Mouse (Mus musculus) liver, embryonic 14.5 days (tissue): ENCODE data around the gene Agrn.

Experiments
- CTCF ChIP-seq: IDR thresholded peaks from 2 replicates; pipeline ENCODE4 v1.5.1; 2016; ENCODE audit warnings: antibody characterized with exemption, low read depth, control low read depth
- EP300 ChIP-seq: IDR thresholded peaks from 2 replicates; pipeline ENCODE4 v1.6.1; 2016; ENCODE audit warnings: antibody characterized with exemption, low read depth

GRCm38 (mm10) chr4:156203413-156204131 lies 6.3 kb upstream of the Agrn start:
- TF ChIP-seq CTCF (no peak), EP300 (no peak)
